Mouse (Mus musculus): ENCODE data around the gene Agap1. TPM values are rescaled to one million over a fixed set of nuclear protein-coding genes. Genes with fewer than 3 reads are reported as not detected.
A peak's percentile ranks its signal among the peaks of the same experiment; 100 is the strongest.

The Agap1 gene
- polyA plus RNA-seq, 1 experiment from 2014 or later = 27.2 TPM

DNA sequence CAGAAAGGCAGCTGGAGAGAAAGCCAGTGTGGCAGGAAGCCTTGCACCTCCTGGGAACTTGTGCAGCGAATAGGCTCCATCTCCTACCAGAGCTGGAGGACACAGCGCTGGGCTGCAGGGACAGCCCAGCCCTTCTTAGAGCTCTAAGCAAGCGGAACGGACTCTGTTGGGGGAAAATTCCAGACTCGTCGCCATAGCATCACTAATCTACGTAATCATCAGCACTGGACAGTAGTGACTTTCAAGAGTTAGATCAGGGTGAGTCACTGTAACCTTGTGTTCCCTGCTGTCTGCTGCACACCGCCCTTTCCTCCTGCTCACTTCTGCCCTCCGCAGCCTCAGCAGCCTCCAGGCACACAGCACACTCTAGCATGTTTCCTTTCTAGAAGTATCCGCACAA is 234.3 kb downstream of the Agap1 start:
- Histone ChIP-seq H3K36me3 (peaks cover 43% of the 10 kb centered on the region), H3K27ac (peak overlapping the region; percentile 70; the same call in 1 of the 2 replicates)
- peak; percentile 50 for DNase-seq (ENCODE audit: low spot score)

DNA sequence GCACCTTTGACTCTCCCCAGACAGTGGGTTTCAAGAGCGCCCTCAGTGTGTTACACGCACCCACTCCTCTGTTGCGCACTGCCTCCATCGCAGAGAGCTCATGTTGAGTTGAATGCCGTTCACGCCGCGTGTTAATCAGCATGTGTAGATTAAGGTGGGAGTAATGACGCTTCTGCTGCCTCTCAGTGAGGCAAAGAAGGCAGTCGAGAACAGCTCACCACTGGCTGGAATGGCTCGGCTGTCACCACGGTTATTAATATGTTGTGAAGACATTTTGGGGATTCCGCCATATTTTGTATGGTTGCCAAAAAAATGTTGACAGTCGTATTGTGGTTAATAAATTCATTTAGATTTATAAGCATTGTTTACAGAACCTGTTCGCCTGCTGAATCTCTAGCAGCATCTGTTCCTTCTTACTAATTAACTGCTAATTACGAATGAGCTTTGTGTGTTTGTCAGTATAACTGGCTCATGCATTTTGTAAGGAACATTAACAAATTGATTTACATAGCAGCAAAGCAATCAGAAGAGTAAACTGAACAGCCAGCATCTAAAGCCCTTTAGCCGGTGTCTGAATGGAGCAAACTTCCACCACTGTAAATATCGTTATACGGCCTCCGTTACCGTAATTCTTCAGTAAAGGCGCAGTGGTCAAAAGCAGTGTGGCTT is 235.1 kb downstream of the Agap1 start:
- Histone ChIP-seq H3K27ac (0 out of 2 replicates have a peak overlapping the region, but pooled peaks have one; percentile 17), H3K36me3 (peaks cover 35% of the 10 kb centered on the region), H3K9me3 (no peaks in the 10 kb centered on the region), H3K27me3 (ENCODE audit: insufficient read depth, poor library complexity, severe bottlenecking) (no peaks in the 10 kb centered on the region), H3K4me1 (replicated peaks) (peaks cover 53% of the 10 kb centered on the region), H3K4me3 (no peak overlapping the region)
- no peak for DNase-seq (ENCODE audit: low spot score)
- 88% methylated on average over 22 of the region's 22 CpGs for WGBS

More for the DNA sequence above, 234.3 kb downstream of the Agap1 start:
- no peaks in the 10 kb centered on the region for H3K9me3 ChIP-seq
- H3K4me3 ChIP-seq = no peak overlapping the region
- H3K4me1 ChIP-seq (replicated peaks) = peaks cover 53% of the 10 kb centered on the region
- H3K27me3 ChIP-seq (ENCODE audit: insufficient read depth, poor library complexity, severe bottlenecking) = no peaks in the 10 kb centered on the region
- WGBS = 48% methylated on average over 10 of the region's 10 CpGs

DNA sequence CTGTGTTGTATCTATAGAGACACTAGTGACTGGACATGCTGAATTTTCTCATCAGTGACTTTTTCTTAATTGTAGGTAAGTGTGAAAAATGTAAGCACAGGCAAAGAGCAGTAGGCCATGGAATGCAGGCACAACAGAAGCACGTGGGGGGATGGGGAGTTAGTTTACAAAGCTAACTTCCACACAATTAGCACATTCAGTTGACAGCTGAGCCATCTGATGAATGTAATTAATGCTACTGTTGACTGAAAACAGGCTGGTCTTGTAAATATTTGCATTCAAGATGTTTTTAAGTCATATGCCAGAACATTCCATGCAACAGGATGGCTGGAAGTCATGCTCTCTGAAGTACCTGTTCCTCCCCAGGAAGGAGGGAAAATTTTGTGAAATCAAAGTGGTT is 236.5 kb downstream of the Agap1 start:
- DNase-seq (ENCODE audit: low spot score) = no peak
- Histone ChIP-seq H3K27ac (no peak overlapping the region), H3K36me3 (peaks cover 26% of the 10 kb centered on the region), H3K9me3 (no peaks in the 10 kb centered on the region), H3K4me3 (no peak overlapping the region), H3K4me1 (replicated peaks) (peaks cover 53% of the 10 kb centered on the region), H3K27me3 (ENCODE audit: insufficient read depth, poor library complexity, severe bottlenecking) (no peaks in the 10 kb centered on the region)
- WGBS = 62% methylated on average over 1 of the region's 1 CpGs

DNA sequence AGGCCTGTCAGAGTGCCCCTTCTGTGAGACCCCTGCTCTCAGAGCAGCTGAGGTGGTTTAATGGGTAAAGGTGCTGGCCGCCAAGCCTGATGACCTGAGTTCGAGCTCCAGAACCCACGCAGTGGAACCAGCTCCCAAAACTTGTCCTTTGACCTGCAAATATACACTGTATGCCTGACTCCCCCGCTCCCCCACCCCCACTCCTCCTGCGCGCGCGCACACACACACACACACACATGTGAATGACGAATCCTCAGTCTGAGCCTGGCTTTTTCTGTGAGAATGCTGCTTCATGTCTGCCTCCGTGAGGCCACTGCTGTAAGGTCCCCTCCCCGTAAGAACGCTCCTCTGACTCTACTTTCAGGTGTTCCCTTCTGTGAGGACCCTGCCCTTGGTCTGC is 237.8 kb downstream of the Agap1 start:
- Histone ChIP-seq H3K9me3 (no peaks in the 10 kb centered on the region), H3K4me3 (no peak overlapping the region), H3K27me3 (ENCODE audit: insufficient read depth, poor library complexity, severe bottlenecking) (no peaks in the 10 kb centered on the region), H3K4me1 (replicated peaks) (peaks cover 46% of the 10 kb centered on the region), H3K27ac (no peak overlapping the region), H3K36me3 (peaks cover 31% of the 10 kb centered on the region)
- DNase-seq (ENCODE audit: low spot score) = no peak
- 93% methylated on average over 12 of the region's 12 CpGs for WGBS

DNA sequence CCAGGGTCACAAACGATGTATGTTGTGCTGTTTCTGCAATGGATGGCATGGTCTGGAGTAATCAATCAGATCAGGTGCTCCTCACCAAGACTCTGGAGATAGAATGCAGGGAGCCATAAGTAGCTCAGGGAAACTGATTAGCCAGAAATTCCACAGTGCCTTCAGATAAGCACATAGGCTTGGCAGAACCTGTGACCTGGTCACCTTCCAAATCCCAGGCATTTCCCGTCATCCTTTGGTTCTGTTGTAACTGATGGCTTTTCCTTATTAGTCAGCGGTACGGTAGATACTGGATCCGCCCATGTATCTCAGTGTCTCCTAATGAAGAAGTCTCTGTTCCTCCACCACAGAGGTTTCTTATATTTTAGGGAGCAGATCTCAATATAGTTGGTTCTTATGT is 240.3 kb downstream of the Agap1 start:
- Histone ChIP-seq H3K27me3 (ENCODE audit: insufficient read depth, poor library complexity, severe bottlenecking) (0 out of 2 replicates have a peak, but pooled peaks cover 3% of the 10 kb centered on the region), H3K36me3 (peaks cover 27% of the 10 kb centered on the region), H3K9me3 (no peaks in the 10 kb centered on the region), H3K27ac (no peak overlapping the region), H3K4me1 (replicated peaks) (peaks cover 28% of the 10 kb centered on the region), H3K4me3 (no peak overlapping the region)
- WGBS = 97% methylated on average over 5 of the region's 5 CpGs
- DNase-seq (ENCODE audit: low spot score) = no peak

DNA sequence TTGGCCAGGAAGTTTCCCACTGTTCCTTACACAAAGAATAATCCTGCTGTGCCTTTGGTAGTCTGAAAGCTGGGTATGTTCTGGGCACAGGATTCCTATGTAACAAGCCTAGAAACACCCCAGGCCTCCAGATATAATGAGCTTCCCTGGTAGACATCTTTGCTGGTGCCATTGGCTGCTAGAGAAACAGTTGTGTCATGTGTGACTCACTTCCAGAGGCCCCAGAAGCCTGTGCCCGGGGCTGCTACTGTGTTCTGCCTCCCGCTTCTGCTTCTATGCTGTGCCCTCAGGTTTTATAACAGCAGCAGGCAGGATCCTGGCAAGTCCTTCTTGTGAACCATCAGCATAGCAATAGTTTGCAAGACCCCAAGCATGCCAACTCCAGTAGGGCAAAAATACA is 242.6 kb downstream of the Agap1 start:
- Histone ChIP-seq H3K27ac (no peak overlapping the region), H3K4me1 (replicated peaks) (peaks cover 22% of the 10 kb centered on the region), H3K27me3 (ENCODE audit: insufficient read depth, poor library complexity, severe bottlenecking) (peaks cover 16% of the 10 kb centered on the region), H3K9me3 (no peaks in the 10 kb centered on the region), H3K4me3 (no peak overlapping the region), H3K36me3 (peaks cover 36% of the 10 kb centered on the region)
- no peak for DNase-seq (ENCODE audit: low spot score)
- 94% methylated on average over 2 of the region's 2 CpGs for WGBS

DNA sequence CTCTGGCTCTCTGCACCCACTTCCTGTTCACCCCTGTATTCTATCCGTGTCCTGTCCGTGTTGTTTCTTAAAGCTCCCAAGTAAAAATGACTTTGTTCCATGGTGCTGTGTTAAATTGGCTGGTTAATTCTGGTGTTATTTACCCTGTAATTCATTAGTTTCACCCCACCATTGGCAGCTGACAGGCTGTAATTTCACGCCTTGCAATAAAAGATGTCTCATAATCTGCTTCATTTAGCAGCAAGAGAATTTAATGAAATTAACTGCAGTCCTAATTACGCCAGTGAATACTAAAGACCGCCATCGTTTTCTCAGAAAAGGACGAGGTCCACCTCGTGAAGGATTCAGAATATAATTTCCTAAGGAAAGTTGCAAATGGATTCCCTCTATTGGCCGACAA is 245.6 kb downstream of the Agap1 start:
- WGBS = 82% methylated on average over 9 of the region's 9 CpGs
- H3K27me3 ChIP-seq (ENCODE audit: insufficient read depth, poor library complexity, severe bottlenecking) = peaks cover 23% of the 10 kb centered on the region

DNA sequence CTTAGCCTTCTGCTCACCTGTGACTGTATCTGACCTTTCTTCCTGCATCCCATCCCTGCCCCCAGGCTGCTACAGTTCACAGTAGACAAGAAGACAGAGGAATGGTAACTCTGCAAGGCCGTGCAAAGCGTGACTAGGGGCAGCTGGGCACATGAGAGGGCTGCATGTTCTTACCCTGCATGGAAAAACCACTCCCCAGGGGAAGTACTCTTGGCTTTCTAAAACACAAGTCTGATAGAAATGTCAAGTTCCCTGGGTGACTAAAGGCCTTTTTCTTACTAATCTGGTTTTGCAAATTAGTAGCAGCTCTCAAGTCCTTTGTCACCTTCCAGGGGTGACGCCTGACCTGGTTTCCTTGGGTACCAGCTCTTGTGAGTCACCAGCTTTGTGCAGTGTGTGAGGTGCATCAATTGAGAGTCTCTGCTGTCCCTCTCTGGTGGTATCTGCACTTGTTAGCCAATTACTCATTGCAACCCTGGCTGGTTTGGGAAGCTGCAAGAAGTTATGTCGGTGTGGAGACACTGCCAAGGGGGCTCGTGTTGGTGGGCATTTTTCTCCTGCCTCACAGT is 246.6 kb downstream of the Agap1 start:
- Histone ChIP-seq H3K27me3 (ENCODE audit: insufficient read depth, poor library complexity, severe bottlenecking) (peaks cover 33% of the 10 kb centered on the region), H3K9me3 (no peaks in the 10 kb centered on the region), H3K36me3 (peaks cover 33% of the 10 kb centered on the region), H3K4me3 (no peak overlapping the region), H3K27ac (no peak overlapping the region), H3K4me1 (replicated peaks) (peaks cover 55% of the 10 kb centered on the region)
- WGBS = 87% methylated on average over 5 of the region's 5 CpGs
- DNase-seq (ENCODE audit: low spot score) = no peak

More for the DNA sequence above, 245.6 kb downstream of the Agap1 start:
- peaks cover 46% of the 10 kb centered on the region for H3K4me1 ChIP-seq (replicated peaks)
- no peak overlapping the region for H3K27ac ChIP-seq
- peaks cover 29% of the 10 kb centered on the region for H3K36me3 ChIP-seq
- H3K4me3 ChIP-seq = no peak overlapping the region
- H3K9me3 ChIP-seq = no peaks in the 10 kb centered on the region
- no peak for DNase-seq (ENCODE audit: low spot score)

DNA sequence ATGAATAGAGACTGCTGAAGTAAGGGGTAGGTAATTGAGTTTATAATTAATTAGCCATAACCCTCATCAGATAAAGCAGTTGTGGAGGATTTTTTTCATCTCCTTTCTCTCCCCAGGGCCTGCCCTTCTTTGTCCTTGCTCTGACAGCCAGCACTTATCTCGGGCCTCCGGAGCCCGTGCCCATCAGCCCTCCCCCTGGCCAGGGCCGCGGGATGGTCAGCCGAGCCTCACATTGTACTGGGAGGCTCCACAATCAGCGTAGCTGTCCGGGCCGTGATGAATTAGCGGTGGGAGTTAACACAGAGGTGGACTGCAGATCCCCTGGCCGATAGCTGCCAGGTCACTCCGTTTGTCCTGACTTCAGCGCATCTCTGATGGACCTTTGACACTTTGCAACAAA is 248.7 kb downstream of the Agap1 start:
- Histone ChIP-seq H3K36me3 (peaks cover 32% of the 10 kb centered on the region), H3K4me3 (no peak overlapping the region), H3K27me3 (ENCODE audit: insufficient read depth, poor library complexity, severe bottlenecking) (peaks cover 35% of the 10 kb centered on the region), H3K27ac (peak overlapping the region; percentile 65; the same call in 1 of the 2 replicates), H3K4me1 (replicated peaks) (peaks cover 75% of the 10 kb centered on the region), H3K9me3 (no peaks in the 10 kb centered on the region)
- peak; percentile 63 for DNase-seq (ENCODE audit: low spot score)
- 11% methylated on average over 13 of the region's 13 CpGs for WGBS

DNA sequence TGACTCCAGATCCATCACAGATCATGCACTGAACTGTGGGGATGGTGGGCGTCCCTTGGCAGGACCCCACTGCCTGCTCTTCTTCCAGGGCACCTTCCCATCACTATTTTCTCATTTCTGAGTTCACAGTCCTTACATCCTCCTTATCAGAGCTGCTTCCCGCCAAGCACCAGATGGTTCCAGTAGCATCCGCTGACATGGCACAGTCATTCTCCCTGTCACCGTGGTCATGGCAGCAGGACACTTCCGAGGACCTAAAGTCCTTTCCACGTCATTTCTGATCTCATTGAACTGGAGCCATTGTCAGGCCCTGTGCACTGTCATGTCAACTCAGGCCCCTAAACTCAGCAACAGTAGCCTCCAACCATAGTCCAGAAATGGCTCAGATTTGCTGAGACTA is 251.1 kb downstream of the Agap1 start:
- peaks cover 85% of the 10 kb centered on the region for H3K4me1 ChIP-seq (replicated peaks)
- no peaks in the 10 kb centered on the region for H3K9me3 ChIP-seq
- H3K36me3 ChIP-seq = peaks cover 25% of the 10 kb centered on the region
- DNase-seq (ENCODE audit: low spot score) = no peak
- WGBS = 89% methylated on average over 6 of the region's 6 CpGs
- H3K27ac ChIP-seq = no peak overlapping the region
- H3K4me3 ChIP-seq = no peak overlapping the region
- peaks cover 32% of the 10 kb centered on the region for H3K27me3 ChIP-seq (ENCODE audit: insufficient read depth, poor library complexity, severe bottlenecking)

DNA sequence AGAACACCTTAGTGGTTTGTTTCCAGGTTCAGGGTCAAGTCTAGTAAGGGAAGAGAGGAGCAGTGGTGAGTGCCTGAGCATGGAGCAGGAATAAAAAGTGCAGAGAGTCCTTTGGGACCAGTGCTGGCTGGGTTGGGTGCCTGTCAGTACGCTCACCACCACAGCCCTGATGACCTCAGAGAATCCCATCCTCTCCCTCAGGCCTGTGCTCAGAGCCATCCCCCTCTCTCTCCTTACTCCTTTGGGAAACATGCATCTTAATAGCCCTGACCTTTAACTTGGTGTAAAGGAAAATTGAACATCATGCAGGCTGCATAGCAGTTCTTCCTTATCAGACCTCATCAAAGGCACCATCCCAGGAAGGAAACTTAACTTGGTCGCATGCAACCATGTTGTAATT is 252.3 kb downstream of the Agap1 start:
- H3K27ac ChIP-seq = no peak overlapping the region
- H3K36me3 ChIP-seq = peaks cover 21% of the 10 kb centered on the region; the same call in 1 of the 2 replicates
- peaks cover 20% of the 10 kb centered on the region for H3K27me3 ChIP-seq (ENCODE audit: insufficient read depth, poor library complexity, severe bottlenecking)
- H3K4me1 ChIP-seq (replicated peaks) = peaks cover 75% of the 10 kb centered on the region
- no peaks in the 10 kb centered on the region for H3K9me3 ChIP-seq
- DNase-seq (ENCODE audit: low spot score) = no peak
- H3K4me3 ChIP-seq = no peak overlapping the region
- 89% methylated on average over 2 of the region's 2 CpGs for WGBS

DNA sequence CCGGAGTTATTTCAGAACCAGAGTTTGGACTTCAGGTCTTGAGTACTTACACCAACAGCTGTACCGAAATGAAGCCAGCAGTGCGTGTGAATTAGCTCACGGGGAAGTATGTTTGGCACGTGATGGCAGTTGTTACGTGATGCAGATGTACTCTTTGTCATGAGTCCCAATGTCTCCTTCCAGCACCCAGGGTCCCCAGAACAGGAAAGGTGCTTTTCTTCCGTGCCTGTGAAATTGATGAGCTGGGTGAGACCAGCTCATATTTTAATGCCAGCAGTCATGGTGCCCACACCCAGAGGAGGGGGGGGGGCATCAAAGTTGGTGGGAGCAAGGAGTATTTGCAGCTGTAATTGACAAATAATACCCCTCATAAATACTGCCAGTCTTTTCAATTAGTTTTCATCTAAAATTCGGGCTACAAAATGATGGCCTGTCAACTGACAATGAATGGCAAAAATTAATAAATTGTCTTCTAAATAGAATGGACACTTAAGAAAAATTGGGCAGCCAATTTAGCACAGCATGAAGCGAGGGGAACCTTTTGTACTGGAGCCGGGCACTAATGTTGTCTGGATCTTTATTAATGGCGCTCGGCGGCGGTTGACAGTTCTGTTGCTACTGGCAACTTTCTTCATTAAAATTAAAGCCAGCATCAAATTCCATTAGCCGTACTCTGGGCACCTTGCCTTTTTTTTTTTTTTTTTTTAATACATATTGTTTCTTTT is 253.3 kb downstream of the Agap1 start:
- WGBS = 70% methylated on average over 15 of the region's 15 CpGs
- Histone ChIP-seq H3K36me3 (peaks cover 29% of the 10 kb centered on the region), H3K4me3 (no peak overlapping the region), H3K4me1 (replicated peaks) (peaks cover 73% of the 10 kb centered on the region), H3K9me3 (no peaks in the 10 kb centered on the region), H3K27me3 (ENCODE audit: insufficient read depth, poor library complexity, severe bottlenecking) (peaks cover 19% of the 10 kb centered on the region), H3K27ac (no peak overlapping the region)
- DNase-seq (ENCODE audit: low spot score) = no peak

DNA sequence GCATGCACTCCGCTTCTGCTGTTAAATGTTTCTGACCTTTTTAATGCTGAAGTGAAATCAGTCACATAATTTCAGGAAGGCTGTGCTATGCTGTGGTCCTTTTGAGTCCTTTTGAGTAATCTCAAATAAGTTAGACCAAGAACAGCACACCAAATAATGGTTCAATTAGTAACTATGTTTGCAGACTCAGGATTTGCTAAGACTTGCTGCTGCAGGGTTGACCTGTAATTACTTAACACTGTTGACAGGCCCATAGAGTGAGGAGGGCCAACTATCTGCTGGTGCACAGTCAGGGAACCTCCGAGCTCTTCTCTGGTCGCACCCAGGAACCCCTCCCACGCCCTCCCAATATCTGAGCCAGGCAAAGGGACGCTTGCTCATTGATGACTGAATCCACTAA is 255.2 kb downstream of the Agap1 start:
- Histone ChIP-seq H3K27me3 (ENCODE audit: insufficient read depth, poor library complexity, severe bottlenecking) (peaks cover 16% of the 10 kb centered on the region), H3K4me3 (no peak overlapping the region), H3K27ac (no peak overlapping the region), H3K9me3 (no peaks in the 10 kb centered on the region), H3K36me3 (peaks cover 33% of the 10 kb centered on the region), H3K4me1 (replicated peaks) (peaks cover 76% of the 10 kb centered on the region)
- DNase-seq (ENCODE audit: low spot score) = no peak
- WGBS = 86% methylated on average over 5 of the region's 5 CpGs

Measured in hindbrain, embryonic 10.5 days (tissue).